Mouse (Mus musculus): ENCODE measurements around the gene Fam216a. TPM values are rescaled to one million over a fixed set of nuclear protein-coding genes. Genes with fewer than 3 reads are reported as not detected.

The Fam216a gene
- total and polyA plus RNA-seq, 3 experiments = 10.7 to 12.3 (median 11.1) TPM

DNA sequence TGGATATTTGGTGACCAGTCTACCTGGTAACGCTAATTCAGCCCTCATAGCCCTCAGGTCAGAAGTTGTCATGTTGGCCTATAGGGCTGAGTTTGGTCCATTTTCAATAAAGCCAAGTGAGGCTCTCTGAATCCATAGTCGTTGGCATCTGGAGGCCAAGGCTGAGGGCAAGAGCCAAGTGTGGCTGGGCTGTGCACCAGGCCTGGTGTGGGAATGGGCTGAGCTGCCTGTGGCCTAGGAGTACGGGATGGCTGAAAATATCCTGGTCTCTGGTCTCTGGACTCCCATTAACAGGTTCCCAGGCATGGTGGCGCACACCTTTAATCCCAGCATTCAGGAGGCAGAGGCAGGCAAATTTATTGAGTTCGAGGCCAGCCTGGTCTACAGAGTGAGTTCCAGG lies 17.8 kb upstream of the Fam216a start:
- H3K36me3 ChIP-seq (ENCODE audit: control insufficient read depth, insufficient read depth, low read length) = peaks cover 2% of the 10 kb centered on the region; the same call in 1 of the 2 replicates
- H3K4me3 ChIP-seq = no peak overlapping the region
- TF ChIP-seq CTCF (IDR thresholded peaks at IDR 0.05) (no peak), POLR2A (IDR thresholded peaks at IDR 0.05; ENCODE audit: insufficient read depth, low read depth, low read length) (no peak), EP300 (IDR thresholded peaks at IDR 0.05; ENCODE audit: insufficient read depth, low read depth, low read length) (no peak)
- no peak overlapping the region for H3K9ac ChIP-seq (ENCODE audit: low read depth, low read length)
- intact Hi-C loops (cut with DNase I) = loop anchor here (5.0 kb wide), 1 partner anchor 123 kb away; no protein-coding TSS in a partner anchor
- H3K79me2 ChIP-seq (replicated peaks; ENCODE audit: control insufficient read depth, insufficient read depth, low read length) = peaks cover 8% of the 10 kb centered on the region; the same call in 1 of the 2 replicates
- no peaks in the 10 kb centered on the region for H3K27me3 ChIP-seq (ENCODE audit: control insufficient read depth, insufficient read depth, low read length)
- H3K27ac ChIP-seq = no peak overlapping the region
- DNase-seq = no peak
- H3K4me1 ChIP-seq (ENCODE audit: control insufficient read depth, insufficient read depth, low read length) = peaks cover 4% of the 10 kb centered on the region
- 91% methylated on average over 5 of the region's 5 CpGs for WGBS

DNA sequence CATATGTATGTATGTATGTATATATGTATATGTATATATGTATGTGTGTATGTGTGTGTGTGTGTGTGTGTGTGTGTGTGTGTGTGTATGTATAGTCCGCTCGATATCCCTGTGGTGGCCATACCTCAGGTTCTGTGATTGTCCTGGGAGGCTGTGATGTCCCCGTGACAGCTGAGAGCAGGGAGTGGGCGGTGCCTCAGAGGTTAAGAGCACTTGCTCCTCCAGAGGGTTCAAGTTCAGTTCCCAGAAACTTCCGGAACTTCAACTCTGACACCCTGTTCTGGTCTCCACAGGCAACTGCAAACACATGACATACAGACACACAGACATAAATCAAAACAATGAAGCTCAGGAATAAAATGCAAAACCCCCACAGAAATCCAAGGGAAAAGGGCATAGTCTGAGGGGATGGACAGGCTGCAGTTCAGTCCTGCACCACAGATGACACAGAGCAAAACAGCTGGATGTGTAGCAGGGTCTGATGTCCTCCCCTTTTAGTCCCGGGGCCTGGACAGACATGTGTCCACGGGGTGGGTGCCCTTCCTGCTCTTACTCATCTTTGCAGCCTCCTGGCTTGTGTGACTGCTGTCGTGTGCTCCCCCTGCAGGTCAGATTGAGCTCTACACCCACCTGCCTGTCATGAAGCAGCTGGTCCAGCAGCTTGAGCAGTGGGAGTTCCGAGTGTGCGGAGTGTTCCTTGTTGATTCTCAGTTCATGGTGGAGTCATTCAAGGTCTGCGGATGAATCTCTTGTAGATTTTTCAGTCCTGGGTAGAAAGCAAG lies 7.4 kb upstream of the Fam216a start:
- no peak overlapping the region for H3K9ac ChIP-seq (ENCODE audit: low read depth, low read length)
- H3K4me3 ChIP-seq = no peak overlapping the region
- no peaks in the 10 kb centered on the region for H3K36me3 ChIP-seq (ENCODE audit: control insufficient read depth, insufficient read depth, low read length)
- intact Hi-C loops (cut with DNase I) = no loop called here
- no peaks in the 10 kb centered on the region for H3K27me3 ChIP-seq (ENCODE audit: control insufficient read depth, insufficient read depth, low read length)
- peaks cover 1% of the 10 kb centered on the region; the same call in 1 of the 2 replicates for H3K4me1 ChIP-seq (ENCODE audit: control insufficient read depth, insufficient read depth, low read length)
- no peak overlapping the region for H3K27ac ChIP-seq
- no peaks in the 10 kb centered on the region for H3K79me2 ChIP-seq (replicated peaks; ENCODE audit: control insufficient read depth, insufficient read depth, low read length)
- peak; percentile 75 for TF ChIP-seq EP300 (IDR thresholded peaks at IDR 0.05; ENCODE audit: insufficient read depth, low read depth, low read length)
- peak; percentile 99; the same call in 1 of the 2 replicates for TF ChIP-seq CTCF (IDR thresholded peaks at IDR 0.05)
- TF ChIP-seq POLR2A (IDR thresholded peaks at IDR 0.05; ENCODE audit: insufficient read depth, low read depth, low read length) = no peak
- peak; percentile 68 to 77 for DNase-seq
- 47% methylated on average over 11 of the region's 11 CpGs for WGBS

DNA sequence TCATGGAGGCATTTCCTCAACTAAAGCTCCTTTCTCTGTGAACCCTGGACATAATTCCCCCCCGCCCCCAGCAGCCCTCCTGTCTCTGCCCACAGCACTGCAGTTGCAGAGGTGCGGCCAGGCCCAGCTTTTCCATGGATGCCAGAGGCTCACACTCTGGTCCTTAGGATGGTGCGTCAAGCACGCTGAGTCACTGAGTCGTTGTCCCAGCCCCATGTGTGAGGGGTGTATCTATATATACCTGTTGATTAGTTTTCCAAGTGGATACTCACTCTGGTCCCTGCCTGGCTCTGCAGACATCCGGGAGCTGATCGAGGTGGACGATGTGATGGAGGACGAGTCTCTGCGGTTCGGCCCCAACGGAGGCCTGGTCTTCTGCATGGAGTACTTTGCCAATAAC lies 6.0 kb upstream of the Fam216a start:
- 94% methylated on average over 12 of the region's 12 CpGs for WGBS
- TF ChIP-seq EP300 (IDR thresholded peaks at IDR 0.05; ENCODE audit: insufficient read depth, low read depth, low read length) = no peak
- H3K36me3 ChIP-seq (ENCODE audit: control insufficient read depth, insufficient read depth, low read length) = no peaks in the 10 kb centered on the region
- no peaks in the 10 kb centered on the region for H3K79me2 ChIP-seq (replicated peaks; ENCODE audit: control insufficient read depth, insufficient read depth, low read length)
- H3K27me3 ChIP-seq (ENCODE audit: control insufficient read depth, insufficient read depth, low read length) = no peaks in the 10 kb centered on the region
- H3K27ac ChIP-seq = no peak overlapping the region
- H3K4me3 ChIP-seq = no peak overlapping the region
- peaks cover 1% of the 10 kb centered on the region; the same call in 1 of the 2 replicates for H3K4me1 ChIP-seq (ENCODE audit: control insufficient read depth, insufficient read depth, low read length)
- H3K9ac ChIP-seq (ENCODE audit: low read depth, low read length) = no peak overlapping the region
- DNase-seq = no peak
- intact Hi-C loops (cut with DNase I) = no loop called here

DNA sequence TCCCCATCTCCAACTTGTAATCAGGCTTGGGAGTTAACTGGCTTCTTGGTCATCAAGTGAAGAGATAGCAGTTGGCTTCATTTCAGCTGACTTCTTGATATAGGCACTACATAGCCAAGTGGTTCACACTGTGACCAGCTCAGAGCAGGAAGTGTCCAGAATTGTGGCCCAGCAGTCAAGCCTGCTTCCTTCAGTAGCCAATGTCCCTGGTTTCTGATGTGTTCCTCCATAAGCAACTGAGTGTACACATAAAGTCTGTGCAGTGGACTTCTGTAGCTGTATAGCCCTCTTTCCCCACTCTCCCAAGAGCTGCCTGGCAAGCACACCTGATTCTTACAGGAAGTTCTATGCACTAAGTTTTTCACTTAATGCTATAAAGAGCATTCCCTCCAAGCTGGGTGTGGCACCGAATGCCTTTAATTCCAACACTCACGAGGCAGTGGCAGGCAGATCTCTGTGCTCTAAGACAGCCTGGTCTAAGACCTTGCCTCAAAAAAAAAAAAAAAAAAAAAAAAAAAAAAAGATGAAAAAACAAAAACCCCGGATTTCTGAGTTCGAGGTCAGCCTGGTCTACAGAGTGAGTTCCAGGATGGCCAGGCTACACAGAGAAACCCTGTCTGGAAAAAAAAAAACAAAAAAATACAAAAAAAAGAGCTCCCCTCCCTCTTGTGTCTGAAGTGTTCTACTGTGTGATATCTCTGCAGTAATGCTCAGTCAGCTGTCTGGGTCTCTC lies 5.1 kb upstream of the Fam216a start:
- H3K27ac ChIP-seq = no peak overlapping the region
- no peaks in the 10 kb centered on the region for H3K36me3 ChIP-seq (ENCODE audit: control insufficient read depth, insufficient read depth, low read length)
- H3K27me3 ChIP-seq (ENCODE audit: control insufficient read depth, insufficient read depth, low read length) = no peaks in the 10 kb centered on the region
- WGBS = 83% methylated on average over 4 of the region's 4 CpGs
- no peak overlapping the region for H3K9ac ChIP-seq (ENCODE audit: low read depth, low read length)
- TF ChIP-seq EP300 (IDR thresholded peaks at IDR 0.05; ENCODE audit: insufficient read depth, low read depth, low read length) (no peak), CTCF (IDR thresholded peaks at IDR 0.05) (no peak), POLR2A (IDR thresholded peaks at IDR 0.05; ENCODE audit: insufficient read depth, low read depth, low read length) (no peak)
- H3K4me3 ChIP-seq = no peak overlapping the region
- intact Hi-C loops (cut with DNase I) = no loop called here
- H3K4me1 ChIP-seq (ENCODE audit: control insufficient read depth, insufficient read depth, low read length) = peaks cover 1% of the 10 kb centered on the region; the same call in 1 of the 2 replicates
- no peak for DNase-seq
- no peaks in the 10 kb centered on the region for H3K79me2 ChIP-seq (replicated peaks; ENCODE audit: control insufficient read depth, insufficient read depth, low read length)

DNA sequence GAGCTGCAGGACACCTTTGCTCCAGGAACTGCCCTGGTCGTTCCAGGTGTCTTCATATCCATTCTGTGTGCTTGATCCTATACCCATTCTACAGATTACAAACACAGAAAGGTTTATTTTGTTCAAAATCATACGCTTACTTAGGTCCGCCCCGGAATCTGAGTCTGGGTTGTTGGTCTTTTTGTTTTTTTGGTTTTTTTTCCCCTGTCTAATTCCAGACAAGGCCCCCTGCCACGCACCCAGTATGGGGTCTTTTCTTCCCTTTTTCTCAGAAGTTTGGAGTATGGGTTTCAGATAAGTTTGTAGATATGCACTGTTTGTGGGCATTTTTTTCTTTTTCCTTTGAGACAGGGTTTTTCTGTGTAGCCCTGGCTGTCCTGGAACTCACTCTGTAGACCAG lies 714 bp upstream of the Fam216a start:
- DNase-seq = no peak

More for the DNA sequence above, 714 bp upstream of the Fam216a start:
- no peaks in the 10 kb centered on the region for H3K79me2 ChIP-seq (replicated peaks; ENCODE audit: control insufficient read depth, insufficient read depth, low read length)
- no peaks in the 10 kb centered on the region for H3K27me3 ChIP-seq (ENCODE audit: control insufficient read depth, insufficient read depth, low read length)
- no peaks in the 10 kb centered on the region for H3K4me1 ChIP-seq (ENCODE audit: control insufficient read depth, insufficient read depth, low read length)
- H3K27ac ChIP-seq = peak overlapping the region; percentile 91
- peak overlapping the region; percentile 84 for H3K9ac ChIP-seq (ENCODE audit: low read depth, low read length)
- peak overlapping the region; percentile 82 for H3K4me3 ChIP-seq
- intact Hi-C loops (cut with DNase I) = loop anchor here (1.0 kb wide), 1 partner anchor 19 kb away; the partner anchor contains the start of genes Rad9b and Vps29
- 2% methylated on average over 5 of the region's 5 CpGs for WGBS
- no peaks in the 10 kb centered on the region for H3K36me3 ChIP-seq (ENCODE audit: control insufficient read depth, insufficient read depth, low read length)
- no peak for TF ChIP-seq EP300 (IDR thresholded peaks at IDR 0.05; ENCODE audit: insufficient read depth, low read depth, low read length)
- TF ChIP-seq CTCF (IDR thresholded peaks at IDR 0.05) = no peak
- no peak for TF ChIP-seq POLR2A (IDR thresholded peaks at IDR 0.05; ENCODE audit: insufficient read depth, low read depth, low read length)
